Mouse (Mus musculus) liver, adult 2 months (tissue): ENCODE measurements around the gene Coq5. TPM values are rescaled to one million over a fixed set of nuclear protein-coding genes. Genes with fewer than 3 reads are reported as not detected.
A peak's percentile ranks its signal among the peaks of the same experiment; 100 is the strongest.

Experiments
- DNase-seq: peaks from one replicate; pipeline ENCODE4 v3.0.0-alpha.2; 2011; ENCODE audit warnings: low read depth, low spot score; ENCODE audit errors: extremely low read depth
- H3K27ac ChIP-seq: fragments of 200-500 bp; replicated peaks from 2 replicates; pipeline ENCODE4 v1.5.1; 2012; ENCODE audit warnings: low read depth, mild to moderate bottlenecking, control low read depth, inconsistent platforms, low read length; ENCODE audit not compliant: insufficient read depth
- H3K27me3 ChIP-seq: fragments of 200-500 bp; 2 replicates; pipeline ENCODE4 v1.6.1; 2012; ENCODE audit warnings: mild to moderate bottlenecking, moderate library complexity, low read length, inconsistent platforms; ENCODE audit not compliant: control insufficient read depth, insufficient read depth
- H3K36me3 ChIP-seq: fragments of 200-500 bp; 2 replicates; pipeline ENCODE4 v1.6.1; 2012; ENCODE audit warnings: low read length, inconsistent platforms; ENCODE audit not compliant: control insufficient read depth, insufficient read depth
- H3K4me1 ChIP-seq: fragments of 200-500 bp; 2 replicates; pipeline ENCODE4 v1.6.1; 2011; ENCODE audit warnings: low read length; ENCODE audit not compliant: control insufficient read depth, insufficient read depth
- H3K4me3 ChIP-seq: fragments of 200-500 bp; 2 replicates; pipeline ENCODE4 v1.5.1; 2011; ENCODE audit warnings: low read depth, mild to moderate bottlenecking, control low read depth, low read length, moderate library complexity; ENCODE audit not compliant: insufficient read depth
- H3K79me2 ChIP-seq: fragments of 200-500 bp; 2 replicates; pipeline ENCODE4 v1.6.1; 2012; ENCODE audit warnings: inconsistent platforms, mild to moderate bottlenecking, low read length, moderate library complexity; ENCODE audit not compliant: control insufficient read depth, insufficient read depth
- H3K9ac ChIP-seq: fragments of 200-500 bp; 2 replicates; pipeline ENCODE4 v1.6.1; 2012; ENCODE audit warnings: low read depth, mild to moderate bottlenecking, control low read depth, inconsistent platforms, low read length
- CTCF ChIP-seq: fragments of 200-500 bp; IDR thresholded peaks from 2 replicates; pipeline ENCODE4 v1.5.1; 2011; ENCODE audit warnings: low read depth, low read length, control low read depth
- POLR2A ChIP-seq: fragments of 200-500 bp; IDR thresholded peaks from 2 replicates; pipeline ENCODE4 v1.6.1; 2011; ENCODE audit warnings: low read length, control low read depth; ENCODE audit not compliant: insufficient read depth; ENCODE audit errors: extremely low read depth
- WGBS: fragments of 180-500 bp; shearing (Covaris S2); methylation state at CpG from one replicate; pipeline ENCODE4 v1.1.7; 2018; 5-methylcytosine and 5-hydroxymethylcytosine counted together
- polyA plus RNA-seq: library from polyadenylated mRNA; depleted of rRNA; stranded (reverse); fragments of >200 nt; gene quantifications from 2 replicates; pipeline ENCODE4 v1.2.3, GENCODE M21; 2012
- total RNA-seq: library from RNA; depleted of rRNA; stranded (reverse); fragments of >200 nt; gene quantifications from 2 replicates; pipeline ENCODE4 v1.2.3, GENCODE M21; 2014

The Coq5 gene
- total and polyA plus RNA-seq, 2 experiments: 13.7 to 20.7 TPM

GRCm38 (mm10) chr5:115269969-115270368 is 9.5 kb upstream of the Coq5 start:
- H3K27ac ChIP-seq: no peak overlapping the region
- no peak for DNase-seq
- H3K79me2 ChIP-seq: peaks cover 54% of the 10 kb centered on the region
- peaks cover 3% of the 10 kb centered on the region; the same call in 1 of the 2 replicates for H3K36me3 ChIP-seq
- TF ChIP-seq POLR2A (no peak), CTCF (no peak)
- no peaks in the 10 kb centered on the region for H3K27me3 ChIP-seq
- no peak overlapping the region for H3K4me3 ChIP-seq
- H3K9ac ChIP-seq: no peak overlapping the region
- WGBS: 97% methylated on average over 1 of the region's 1 CpGs
- H3K4me1 ChIP-seq: peaks cover 37% of the 10 kb centered on the region

- Histone ChIP-seq H3K27me3 (no peaks in the 10 kb centered on the region), H3K79me2 (peaks cover 39% of the 10 kb centered on the region), H3K9ac (peak overlapping the region; percentile 100), H3K36me3 (peaks cover 3% of the 10 kb centered on the region; the same call in 1 of the 2 replicates), H3K4me1 (peaks cover 26% of the 10 kb centered on the region), H3K4me3 (peak overlapping the region; percentile 99), H3K27ac (peak overlapping the region; percentile 86)
- WGBS: 1% methylated on average over 76 of the region's 77 CpGs
- peak; percentile 43 for DNase-seq
- TF ChIP-seq CTCF (no peak), POLR2A (no peak)
These were observed 7.3 kb upstream of the Coq5 start for GRCm38 (mm10) chr5:115271931-115272811.

- WGBS: 12% methylated on average over 26 of the region's 26 CpGs
- peaks cover 22% of the 10 kb centered on the region for H3K4me1 ChIP-seq
- H3K36me3 ChIP-seq: peaks cover 3% of the 10 kb centered on the region; the same call in 1 of the 2 replicates
- peak; percentile 98 for TF ChIP-seq POLR2A
- TF ChIP-seq CTCF: no peak
- H3K27ac ChIP-seq: peak within 1 kb of the TSS; percentile 86
- peak within 1 kb of the TSS; percentile 100 for H3K9ac ChIP-seq
- peak; percentile 84 for DNase-seq
- H3K4me3 ChIP-seq: peak within 1 kb of the TSS; percentile 99
- peaks cover 36% of the 10 kb centered on the region for H3K79me2 ChIP-seq
- no peaks in the 10 kb centered on the region for H3K27me3 ChIP-seq
These were observed 6.5 kb upstream of the Coq5 start, which contains the start of gene Rnf10 for GRCm38 (mm10) chr5:115272812-115273548. Rnf10 (minus strand) TSS chr5:115272898.

- DNase-seq: no peak
- H3K9ac ChIP-seq: no peak overlapping the region
These were observed 5.8 kb upstream of the Coq5 start for GRCm38 (mm10) chr5:115273549-115274135.

GRCm38 (mm10) chr5:115274353-115274752 is 5.1 kb upstream of the Coq5 start:
- H3K4me1 ChIP-seq: peaks cover 15% of the 10 kb centered on the region
- H3K36me3 ChIP-seq: no peaks in the 10 kb centered on the region; the same call in 1 of the 2 replicates
- WGBS: 41% methylated on average over 1 of the region's 1 CpGs
- H3K27me3 ChIP-seq: no peaks in the 10 kb centered on the region
- TF ChIP-seq CTCF: no peak
- no peak for TF ChIP-seq POLR2A
- H3K79me2 ChIP-seq: peaks cover 29% of the 10 kb centered on the region
- H3K9ac ChIP-seq: no peak overlapping the region
- no peak overlapping the region for H3K27ac ChIP-seq
- DNase-seq: no peak
- H3K4me3 ChIP-seq: no peak overlapping the region

More at GRCm38 (mm10) chr5:115273549-115274135, 5.8 kb upstream of the Coq5 start:
- Histone ChIP-seq H3K4me3 (no peak overlapping the region), H3K27ac (no peak overlapping the region), H3K79me2 (peaks cover 36% of the 10 kb centered on the region), H3K36me3 (peaks cover 3% of the 10 kb centered on the region; the same call in 1 of the 2 replicates), H3K27me3 (no peaks in the 10 kb centered on the region), H3K4me1 (peaks cover 20% of the 10 kb centered on the region)
- 74% methylated on average over 6 of the region's 6 CpGs for WGBS
- TF ChIP-seq CTCF (no peak), POLR2A (no peak)
